Mouse (Mus musculus) kidney, embryonic 16.5 days (tissue): ENCODE results near the gene Lpp. TPM values are rescaled to one million over a fixed set of nuclear protein-coding genes. Genes with fewer than 3 reads are reported as not detected.
A peak's percentile ranks its signal among the peaks of the same experiment; 100 is the strongest.

Experiments used
- ATAC-seq: fragments of 200-750 bp; cut with Nextera tagmentation; 2 replicates; pipeline ENCODE4 v1.8.0; 2017; ENCODE audit warnings: moderate TSS enrichment; ENCODE audit not compliant: low FRiP score, low TSS enrichment
- H3K27ac ChIP-seq: fragments of 300-500 bp; sonication (generic); 2 replicates; pipeline ENCODE4 v1.5.1; 2014; ENCODE audit warnings: low read length
- H3K27me3 ChIP-seq: fragments of 300-500 bp; sonication (generic); 2 replicates; pipeline ENCODE4 v1.6.1; 2014; ENCODE audit warnings: low read length, control low read depth, mixed read lengths; ENCODE audit not compliant: insufficient read depth
- H3K36me3 ChIP-seq: fragments of 300-500 bp; sonication (generic); 2 replicates; pipeline ENCODE4 v1.6.1; 2014; ENCODE audit warnings: low read length, control low read depth, mixed read lengths; ENCODE audit not compliant: insufficient read depth
- H3K4me1 ChIP-seq: fragments of 300-500 bp; sonication (generic); 2 replicates; pipeline ENCODE4 v1.6.1; 2014; ENCODE audit warnings: low read length, control low read depth, mixed read lengths; ENCODE audit not compliant: insufficient read depth
- H3K4me2 ChIP-seq: fragments of 300-500 bp; sonication (generic); replicated peaks from 2 replicates; pipeline ENCODE4 v1.6.1; 2014; ENCODE audit warnings: low read depth, low read length
- H3K4me3 ChIP-seq: fragments of 300-500 bp; sonication (generic); 2 replicates; pipeline ENCODE4 v1.5.1; 2014; ENCODE audit warnings: mild to moderate bottlenecking, low read length
- H3K9ac ChIP-seq: fragments of 300-500 bp; sonication (generic); replicated peaks from 2 replicates; pipeline ENCODE4 v1.6.1; 2014; ENCODE audit warnings: low read length
- H3K9me3 ChIP-seq: fragments of 300-500 bp; sonication (generic); 2 replicates; pipeline ENCODE4 v1.6.1; 2016; ENCODE audit warnings: low read length, control low read depth
- WGBS: fragments of 180-500 bp; shearing (Covaris S2); extraction: QIAGEN DNeasy Blood & Tissue Kit; methylation state at CpG from one replicate; pipeline ENCODE4 v1.1.7; 2014; 5-methylcytosine and 5-hydroxymethylcytosine counted together
- polyA plus RNA-seq: library from polyadenylated mRNA; unstranded; fragments of >200 nt; fragmentation: Nextera tagmentation; extraction: Ambion mirVana; gene quantifications from 2 replicates; pipeline ENCODE4 v1.2.1, GENCODE M21; 2015

Gene Lpp
- polyA plus RNA-seq, 1 experiment from 2014 or later, result 54.0 TPM

GRCm38 (mm10) chr16:24941306-24942160 lies 548.2 kb downstream of the Lpp start:
- Histone ChIP-seq H3K27me3 (no peaks in the 10 kb centered on the region), H3K27ac (0 out of 2 replicates have a peak overlapping the region, but pooled peaks have one; percentile 39), H3K4me1 (peaks cover 28% of the 10 kb centered on the region), H3K9me3 (no peaks in the 10 kb centered on the region), H3K4me2 (no peak overlapping the region), H3K9ac (no peak overlapping the region), H3K4me3 (no peak overlapping the region), H3K36me3 (no peaks in the 10 kb centered on the region)
- ATAC-seq, result peak; percentile 90
- WGBS, result 45% methylated on average over 9 of the region's 9 CpGs

GRCm38 (mm10) chr16:24943486-24944261 lies 550.4 kb downstream of the Lpp start:
- no peaks in the 10 kb centered on the region for H3K36me3 ChIP-seq
- H3K4me3 ChIP-seq, result no peak overlapping the region
- WGBS, result 18% methylated on average over 6 of the region's 6 CpGs
- peaks cover 34% of the 10 kb centered on the region for H3K4me1 ChIP-seq
- 0 out of 2 replicates have a peak overlapping the region, but pooled peaks have one; percentile 55 for H3K27ac ChIP-seq
- peak; percentile 89 for ATAC-seq
- H3K27me3 ChIP-seq, result no peaks in the 10 kb centered on the region
- H3K9me3 ChIP-seq, result no peaks in the 10 kb centered on the region
- H3K9ac ChIP-seq, result no peak overlapping the region
- no peak overlapping the region for H3K4me2 ChIP-seq

- H3K4me3 ChIP-seq, result no peak overlapping the region
- no peaks in the 10 kb centered on the region for H3K36me3 ChIP-seq
- H3K9me3 ChIP-seq, result no peaks in the 10 kb centered on the region
- ATAC-seq, result no peak
- no peak overlapping the region for H3K9ac ChIP-seq
- no peak overlapping the region for H3K4me2 ChIP-seq
- H3K27ac ChIP-seq, result no peak overlapping the region
- 88% methylated on average over 1 of the region's 1 CpGs for WGBS
- H3K27me3 ChIP-seq, result no peaks in the 10 kb centered on the region
- peaks cover 39% of the 10 kb centered on the region for H3K4me1 ChIP-seq
These were observed 553.0 kb downstream of the Lpp start for GRCm38 (mm10) chr16:24946356-24946755.

- no peak overlapping the region for H3K9ac ChIP-seq
- H3K27me3 ChIP-seq, result no peaks in the 10 kb centered on the region
- H3K4me2 ChIP-seq, result no peak overlapping the region
- H3K9me3 ChIP-seq, result no peaks in the 10 kb centered on the region
- ATAC-seq, result no peak
- H3K27ac ChIP-seq, result no peak overlapping the region
- no peak overlapping the region for H3K4me3 ChIP-seq
- 88% methylated on average over 1 of the region's 1 CpGs for WGBS
- H3K4me1 ChIP-seq, result peaks cover 37% of the 10 kb centered on the region
- no peaks in the 10 kb centered on the region for H3K36me3 ChIP-seq
These were observed 554.2 kb downstream of the Lpp start for GRCm38 (mm10) chr16:24947485-24947884.

- 69% methylated on average over 3 of the region's 3 CpGs for WGBS
- Histone ChIP-seq H3K9ac (no peak overlapping the region), H3K4me3 (no peak overlapping the region), H3K27ac (no peak overlapping the region), H3K36me3 (no peaks in the 10 kb centered on the region), H3K4me1 (peaks cover 32% of the 10 kb centered on the region), H3K4me2 (no peak overlapping the region), H3K9me3 (no peaks in the 10 kb centered on the region), H3K27me3 (no peaks in the 10 kb centered on the region)
- no peak for ATAC-seq
These were observed 554.9 kb downstream of the Lpp start for GRCm38 (mm10) chr16:24948091-24948690.

- H3K9ac ChIP-seq, result no peak overlapping the region
- no peaks in the 10 kb centered on the region for H3K36me3 ChIP-seq
- H3K27me3 ChIP-seq, result no peaks in the 10 kb centered on the region
- H3K9me3 ChIP-seq, result no peaks in the 10 kb centered on the region
- no peak overlapping the region for H3K4me3 ChIP-seq
- ATAC-seq, result no peak
- 82% methylated on average over 3 of the region's 3 CpGs for WGBS
- H3K27ac ChIP-seq, result no peak overlapping the region
- peaks cover 22% of the 10 kb centered on the region for H3K4me1 ChIP-seq
- H3K4me2 ChIP-seq, result no peak overlapping the region
These were observed 556.0 kb downstream of the Lpp start for GRCm38 (mm10) chr16:24949265-24949664.

- Histone ChIP-seq H3K27ac (no peak overlapping the region), H3K4me2 (no peak overlapping the region), H3K36me3 (no peaks in the 10 kb centered on the region), H3K4me1 (peaks cover 16% of the 10 kb centered on the region), H3K27me3 (no peaks in the 10 kb centered on the region), H3K9ac (no peak overlapping the region), H3K4me3 (no peak overlapping the region), H3K9me3 (no peaks in the 10 kb centered on the region)
- ATAC-seq, result no peak
- 24% methylated on average over 6 of the region's 6 CpGs for WGBS
These were observed 556.9 kb downstream of the Lpp start for GRCm38 (mm10) chr16:24950112-24950743.

GRCm38 (mm10) chr16:24951909-24952308 lies 558.6 kb downstream of the Lpp start:
- Histone ChIP-seq H3K36me3 (0 out of 2 replicates have a peak, but pooled peaks cover 2% of the 10 kb centered on the region), H3K27me3 (no peaks in the 10 kb centered on the region), H3K4me2 (no peak overlapping the region), H3K9me3 (peaks cover 8% of the 10 kb centered on the region), H3K4me3 (no peak overlapping the region), H3K9ac (no peak overlapping the region), H3K4me1 (peaks cover 16% of the 10 kb centered on the region), H3K27ac (no peak overlapping the region)
- 24% methylated on average over 5 of the region's 5 CpGs for WGBS
- ATAC-seq, result peak; percentile 77

- WGBS, result 89% methylated on average over 7 of the region's 7 CpGs
These were observed 561.7 kb downstream of the Lpp start for GRCm38 (mm10) chr16:24955054-24955453.

More at GRCm38 (mm10) chr16:24955054-24955453, 561.7 kb downstream of the Lpp start:
- H3K4me1 ChIP-seq, result peaks cover 9% of the 10 kb centered on the region
- no peak overlapping the region for H3K4me3 ChIP-seq
- no peak overlapping the region for H3K27ac ChIP-seq
- ATAC-seq, result no peak
- peaks cover 8% of the 10 kb centered on the region for H3K9me3 ChIP-seq
- H3K27me3 ChIP-seq, result no peaks in the 10 kb centered on the region
- 0 out of 2 replicates have a peak, but pooled peaks cover 2% of the 10 kb centered on the region for H3K36me3 ChIP-seq
- no peak overlapping the region for H3K4me2 ChIP-seq
- no peak overlapping the region for H3K9ac ChIP-seq
